Mouse (Mus musculus) heart, embryonic 15.5 days (tissue): ENCODE results near the gene Apol8. TPM values are rescaled to one million over a fixed set of nuclear protein-coding genes. Genes with fewer than 3 reads are reported as not detected.

Experiments
- ATAC-seq: fragments of 200-750 bp; cut with Nextera tagmentation; replicated peaks from 2 replicates; pipeline ENCODE4 v1.8.0; 2017; ENCODE audit warnings: low read depth, moderate TSS enrichment; ENCODE audit not compliant: insufficient number of reproducible peaks, insufficient read depth, low FRiP score
- H3K27ac ChIP-seq: fragments of 300-500 bp; sonication (generic); 2 replicates; pipeline ENCODE4 v1.5.1; 2015; ENCODE audit warnings: mild to moderate bottlenecking, inconsistent platforms
- H3K27me3 ChIP-seq: fragments of 300-500 bp; sonication (generic); 2 replicates; pipeline ENCODE4 v1.6.1; 2015; ENCODE audit warnings: inconsistent platforms
- H3K36me3 ChIP-seq: fragments of 300-500 bp; sonication (generic); 2 replicates; pipeline ENCODE4 v1.6.1; 2015; ENCODE audit warnings: mild to moderate bottlenecking, inconsistent platforms
- H3K4me1 ChIP-seq: fragments of 300-500 bp; sonication (generic); replicated peaks from 2 replicates; pipeline ENCODE4 v1.6.1; 2015; ENCODE audit warnings: inconsistent platforms
- H3K4me2 ChIP-seq: fragments of 300-500 bp; sonication (generic); 2 replicates; pipeline ENCODE4 v1.6.1; 2015; ENCODE audit warnings: inconsistent platforms, mild to moderate bottlenecking, moderate library complexity
- H3K4me3 ChIP-seq: fragments of 300-500 bp; sonication (generic); 2 replicates; pipeline ENCODE4 v1.5.1; 2015; ENCODE audit warnings: mild to moderate bottlenecking, inconsistent platforms
- H3K9ac ChIP-seq: fragments of 300-500 bp; sonication (generic); 2 replicates; pipeline ENCODE4 v1.6.1; 2015; ENCODE audit warnings: mild to moderate bottlenecking, inconsistent platforms
- H3K9me3 ChIP-seq: fragments of 300-500 bp; sonication (generic); replicated peaks from 2 replicates; pipeline ENCODE4 v1.6.1; 2016; ENCODE audit warnings: inconsistent platforms
- WGBS: fragments of 180-500 bp; shearing (Covaris S2); methylation state at CpG from one replicate; pipeline ENCODE4 v1.1.7; 2015; ENCODE audit warnings: mixed read lengths; 5-methylcytosine and 5-hydroxymethylcytosine counted together
- polyA plus RNA-seq: library from polyadenylated mRNA; unstranded; fragments of >200 nt; fragmentation: Nextera tagmentation; extraction: Ambion mirVana; gene quantifications from 2 replicates; pipeline ENCODE4 v1.2.1, GENCODE M21; 2015

Apol8 gene
- polyA plus RNA-seq, 1 experiment from 2014 or later: not detected

GRCm38 (mm10) chr15:77785807-77786206, 29.0 kb upstream of the Apol8 start:
- H3K9ac ChIP-seq: no peak overlapping the region
- H3K27me3 ChIP-seq: no peaks in the 10 kb centered on the region
- no peak for ATAC-seq
- 57% methylated on average over 1 of the region's 1 CpGs for WGBS
- no peak overlapping the region for H3K27ac ChIP-seq
- no peak overlapping the region for H3K4me3 ChIP-seq
- no peaks in the 10 kb centered on the region for H3K9me3 ChIP-seq
- no peaks in the 10 kb centered on the region for H3K4me1 ChIP-seq
- peaks cover 100% of the 10 kb centered on the region for H3K36me3 ChIP-seq
- H3K4me2 ChIP-seq: no peak overlapping the region

GRCm38 (mm10) chr15:77784039-77784824, 27.4 kb upstream of the Apol8 start:
- no peaks in the 10 kb centered on the region for H3K9me3 ChIP-seq
- no peak overlapping the region for H3K4me2 ChIP-seq
- ATAC-seq: no peak
- no peak overlapping the region for H3K27ac ChIP-seq
- H3K4me3 ChIP-seq: no peak overlapping the region
- peaks cover 100% of the 10 kb centered on the region for H3K36me3 ChIP-seq
- no peak overlapping the region for H3K9ac ChIP-seq
- H3K27me3 ChIP-seq: no peaks in the 10 kb centered on the region
- no peaks in the 10 kb centered on the region for H3K4me1 ChIP-seq
- WGBS: 65% methylated on average over 22 of the region's 22 CpGs

- Histone ChIP-seq H3K9ac (no peak overlapping the region), H3K4me3 (no peak overlapping the region), H3K27me3 (no peaks in the 10 kb centered on the region), H3K4me1 (no peaks in the 10 kb centered on the region), H3K4me2 (no peak overlapping the region), H3K9me3 (no peaks in the 10 kb centered on the region), H3K36me3 (peaks cover 100% of the 10 kb centered on the region), H3K27ac (no peak overlapping the region)
- ATAC-seq: no peak
- WGBS: 78% methylated on average over 11 of the region's 11 CpGs
Observed at GRCm38 (mm10) chr15:77782449-77783014, 25.7 kb upstream of the Apol8 start.

GRCm38 (mm10) chr15:77775186-77775963, 18.6 kb upstream of the Apol8 start:
- H3K36me3 ChIP-seq: peaks cover 96% of the 10 kb centered on the region
- no peak overlapping the region for H3K4me2 ChIP-seq
- H3K4me3 ChIP-seq: no peak overlapping the region
- H3K4me1 ChIP-seq: 0 out of 2 replicates have a peak, but pooled peaks cover 4% of the 10 kb centered on the region
- H3K27me3 ChIP-seq: no peaks in the 10 kb centered on the region
- ATAC-seq: no peak
- no peak overlapping the region for H3K27ac ChIP-seq
- H3K9ac ChIP-seq: no peak overlapping the region
- no peaks in the 10 kb centered on the region for H3K9me3 ChIP-seq
- 66% methylated on average over 20 of the region's 20 CpGs for WGBS

- Histone ChIP-seq H3K4me1 (0 out of 2 replicates have a peak, but pooled peaks cover 4% of the 10 kb centered on the region), H3K36me3 (peaks cover 96% of the 10 kb centered on the region), H3K4me2 (no peak overlapping the region), H3K27ac (no peak overlapping the region), H3K9ac (no peak overlapping the region), H3K27me3 (no peaks in the 10 kb centered on the region), H3K9me3 (no peaks in the 10 kb centered on the region), H3K4me3 (no peak overlapping the region)
- WGBS: 96% methylated on average over 10 of the region's 10 CpGs
- no peak for ATAC-seq
Observed at GRCm38 (mm10) chr15:77774303-77774702, 17.5 kb upstream of the Apol8 start.

GRCm38 (mm10) chr15:77773099-77773915, 16.5 kb upstream of the Apol8 start:
- Histone ChIP-seq H3K27ac (no peak overlapping the region), H3K9me3 (no peaks in the 10 kb centered on the region), H3K4me1 (0 out of 2 replicates have a peak, but pooled peaks cover 4% of the 10 kb centered on the region), H3K27me3 (no peaks in the 10 kb centered on the region), H3K4me2 (no peak overlapping the region), H3K36me3 (peaks cover 96% of the 10 kb centered on the region), H3K9ac (no peak overlapping the region), H3K4me3 (no peak overlapping the region)
- no peak for ATAC-seq
- 79% methylated on average over 19 of the region's 19 CpGs for WGBS

- H3K9me3 ChIP-seq: no peaks in the 10 kb centered on the region
- no peaks in the 10 kb centered on the region for H3K27me3 ChIP-seq
- no peak for ATAC-seq
- no peak overlapping the region for H3K4me2 ChIP-seq
- peaks cover 97% of the 10 kb centered on the region for H3K36me3 ChIP-seq
- H3K4me1 ChIP-seq: 0 out of 2 replicates have a peak, but pooled peaks cover 3% of the 10 kb centered on the region
- H3K27ac ChIP-seq: no peak overlapping the region
- no peak overlapping the region for H3K4me3 ChIP-seq
- WGBS: 90% methylated on average over 9 of the region's 9 CpGs
- H3K9ac ChIP-seq: no peak overlapping the region
Observed at GRCm38 (mm10) chr15:77770942-77771341, 14.1 kb upstream of the Apol8 start.

- no peak overlapping the region for H3K4me2 ChIP-seq
Observed at GRCm38 (mm10) chr15:77770341-77770740, 13.5 kb upstream of the Apol8 start.

GRCm38 (mm10) chr15:77766981-77767380, 10.2 kb upstream of the Apol8 start:
- H3K4me2 ChIP-seq: no peak overlapping the region
- 0 out of 2 replicates have a peak, but pooled peaks cover 6% of the 10 kb centered on the region for H3K4me1 ChIP-seq
- no peak overlapping the region for H3K4me3 ChIP-seq
- no peak overlapping the region for H3K27ac ChIP-seq
- WGBS: 91% methylated on average over 11 of the region's 11 CpGs
- H3K27me3 ChIP-seq: no peaks in the 10 kb centered on the region
- no peak overlapping the region for H3K9ac ChIP-seq
- H3K36me3 ChIP-seq: peaks cover 99% of the 10 kb centered on the region
- ATAC-seq: no peak
- no peaks in the 10 kb centered on the region for H3K9me3 ChIP-seq

More at GRCm38 (mm10) chr15:77770341-77770740, 13.5 kb upstream of the Apol8 start:
- ATAC-seq: no peak
- peaks cover 97% of the 10 kb centered on the region for H3K36me3 ChIP-seq
- no peak overlapping the region for H3K4me3 ChIP-seq
- 95% methylated on average over 5 of the region's 5 CpGs for WGBS
- no peaks in the 10 kb centered on the region for H3K9me3 ChIP-seq
- no peak overlapping the region for H3K9ac ChIP-seq
- H3K4me1 ChIP-seq: 0 out of 2 replicates have a peak, but pooled peaks cover 7% of the 10 kb centered on the region
- no peaks in the 10 kb centered on the region for H3K27me3 ChIP-seq
- no peak overlapping the region for H3K27ac ChIP-seq

- peaks cover 99% of the 10 kb centered on the region for H3K36me3 ChIP-seq
- no peak overlapping the region for H3K9ac ChIP-seq
- no peak overlapping the region for H3K4me3 ChIP-seq
- WGBS: 91% methylated on average over 16 of the region's 16 CpGs
- no peak for ATAC-seq
- H3K9me3 ChIP-seq: no peaks in the 10 kb centered on the region
- H3K27ac ChIP-seq: no peak overlapping the region
- no peaks in the 10 kb centered on the region for H3K27me3 ChIP-seq
- no peak overlapping the region for H3K4me2 ChIP-seq
- H3K4me1 ChIP-seq: 0 out of 2 replicates have a peak, but pooled peaks cover 6% of the 10 kb centered on the region
Observed at GRCm38 (mm10) chr15:77765484-77766093, 8.8 kb upstream of the Apol8 start.
